Mouse (Mus musculus): ENCODE measurements around the gene Wfdc1. TPM values are rescaled to one million over a fixed set of nuclear protein-coding genes. Genes with fewer than 3 reads are reported as not detected.

The Wfdc1 gene
- polyA plus RNA-seq, 1 experiment from 2014 or later: 4.6 TPM

GRCm38 (mm10) chr8:119644981-119645597 is 21.1 kb upstream of the Wfdc1 start:
- no peaks in the 10 kb centered on the region for H3K36me3 ChIP-seq (ENCODE audit: control insufficient read depth, insufficient read depth, low read length)
- H3K4me2 ChIP-seq (ENCODE audit: low read length): no peak overlapping the region
- ATAC-seq (replicated peaks; ENCODE audit: low FRiP score, low TSS enrichment, low read depth) (no peak), DNase-seq (ENCODE audit: low spot score) (no peak)
- no peaks in the 10 kb centered on the region for H3K9me3 ChIP-seq (ENCODE audit: control insufficient read depth, low read length)
- H3K27me3 ChIP-seq (replicated peaks; ENCODE audit: control insufficient read depth, insufficient read depth, low read length): no peaks in the 10 kb centered on the region
- no peak overlapping the region for H3K9ac ChIP-seq (ENCODE audit: low read length)
- no peak overlapping the region for H3K27ac ChIP-seq (ENCODE audit: low read depth)
- no peak overlapping the region for H3K4me3 ChIP-seq (ENCODE audit: low read depth, low read length)
- no peaks in the 10 kb centered on the region for H3K4me1 ChIP-seq (replicated peaks; ENCODE audit: control insufficient read depth, insufficient read depth, low read length)
- 72% methylated on average over 18 of the region's 18 CpGs for WGBS

GRCm38 (mm10) chr8:119646197-119646596 is 20.0 kb upstream of the Wfdc1 start:
- Histone ChIP-seq H3K27me3 (replicated peaks; ENCODE audit: control insufficient read depth, insufficient read depth, low read length) (no peaks in the 10 kb centered on the region), H3K9ac (ENCODE audit: low read length) (no peak overlapping the region), H3K27ac (ENCODE audit: low read depth) (no peak overlapping the region), H3K4me1 (replicated peaks; ENCODE audit: control insufficient read depth, insufficient read depth, low read length) (no peaks in the 10 kb centered on the region), H3K4me3 (ENCODE audit: low read depth, low read length) (no peak overlapping the region), H3K4me2 (ENCODE audit: low read length) (no peak overlapping the region), H3K36me3 (ENCODE audit: control insufficient read depth, insufficient read depth, low read length) (no peaks in the 10 kb centered on the region), H3K9me3 (ENCODE audit: control insufficient read depth, low read length) (no peaks in the 10 kb centered on the region)
- DNase-seq (ENCODE audit: low spot score) (no peak), ATAC-seq (replicated peaks; ENCODE audit: low FRiP score, low TSS enrichment, low read depth) (no peak)
- WGBS: 75% methylated on average over 3 of the region's 3 CpGs

GRCm38 (mm10) chr8:119646846-119647245 is 19.3 kb upstream of the Wfdc1 start:
- Histone ChIP-seq H3K4me3 (ENCODE audit: low read depth, low read length) (no peak overlapping the region), H3K36me3 (ENCODE audit: control insufficient read depth, insufficient read depth, low read length) (no peaks in the 10 kb centered on the region), H3K4me2 (ENCODE audit: low read length) (no peak overlapping the region), H3K27me3 (replicated peaks; ENCODE audit: control insufficient read depth, insufficient read depth, low read length) (no peaks in the 10 kb centered on the region), H3K9me3 (ENCODE audit: control insufficient read depth, low read length) (no peaks in the 10 kb centered on the region), H3K27ac (ENCODE audit: low read depth) (no peak overlapping the region), H3K9ac (ENCODE audit: low read length) (no peak overlapping the region), H3K4me1 (replicated peaks; ENCODE audit: control insufficient read depth, insufficient read depth, low read length) (0 out of 2 replicates have a peak, but pooled peaks cover 6% of the 10 kb centered on the region)
- no peak for DNase-seq (ENCODE audit: low spot score)
- 82% methylated on average over 7 of the region's 7 CpGs for WGBS
- no peak for ATAC-seq (replicated peaks; ENCODE audit: low FRiP score, low TSS enrichment, low read depth)

GRCm38 (mm10) chr8:119651324-119651723 is 14.8 kb upstream of the Wfdc1 start:
- H3K4me2 ChIP-seq (ENCODE audit: low read length): no peak overlapping the region
- ATAC-seq (replicated peaks; ENCODE audit: low FRiP score, low TSS enrichment, low read depth): no peak
- H3K4me1 ChIP-seq (replicated peaks; ENCODE audit: control insufficient read depth, insufficient read depth, low read length): 0 out of 2 replicates have a peak, but pooled peaks cover 6% of the 10 kb centered on the region
- 6% methylated on average over 2 of the region's 2 CpGs for WGBS
- no peaks in the 10 kb centered on the region for H3K36me3 ChIP-seq (ENCODE audit: control insufficient read depth, insufficient read depth, low read length)
- no peak overlapping the region for H3K9ac ChIP-seq (ENCODE audit: low read length)
- H3K4me3 ChIP-seq (ENCODE audit: low read depth, low read length): no peak overlapping the region
- no peak overlapping the region for H3K27ac ChIP-seq (ENCODE audit: low read depth)
- DNase-seq (ENCODE audit: low spot score): no peak
- no peaks in the 10 kb centered on the region for H3K27me3 ChIP-seq (replicated peaks; ENCODE audit: control insufficient read depth, insufficient read depth, low read length)
- no peaks in the 10 kb centered on the region for H3K9me3 ChIP-seq (ENCODE audit: control insufficient read depth, low read length)

- ATAC-seq (replicated peaks; ENCODE audit: low FRiP score, low TSS enrichment, low read depth) (0 out of 2 replicates have a peak, but pooled peaks have one; percentile 36), DNase-seq (ENCODE audit: low spot score) (no peak)
- Histone ChIP-seq H3K4me3 (ENCODE audit: low read depth, low read length) (no peak overlapping the region), H3K9ac (ENCODE audit: low read length) (0 out of 2 replicates have a peak overlapping the region, but pooled peaks have one; percentile 7), H3K27me3 (replicated peaks; ENCODE audit: control insufficient read depth, insufficient read depth, low read length) (no peaks in the 10 kb centered on the region), H3K4me2 (ENCODE audit: low read length) (no peak overlapping the region), H3K4me1 (replicated peaks; ENCODE audit: control insufficient read depth, insufficient read depth, low read length) (peaks cover 11% of the 10 kb centered on the region; the same call in 1 of the 2 replicates), H3K9me3 (ENCODE audit: control insufficient read depth, low read length) (no peaks in the 10 kb centered on the region), H3K27ac (ENCODE audit: low read depth) (no peak overlapping the region), H3K36me3 (ENCODE audit: control insufficient read depth, insufficient read depth, low read length) (no peaks in the 10 kb centered on the region)
- WGBS: 34% methylated on average over 5 of the region's 5 CpGs
These were observed 9.3 kb upstream of the Wfdc1 start for GRCm38 (mm10) chr8:119656709-119657464.

GRCm38 (mm10) chr8:119661081-119661480 is 5.1 kb upstream of the Wfdc1 start:
- H3K4me2 ChIP-seq (ENCODE audit: low read length): no peak overlapping the region
- no peak overlapping the region for H3K27ac ChIP-seq (ENCODE audit: low read depth)
- 12% methylated on average over 9 of the region's 9 CpGs for WGBS
- H3K9me3 ChIP-seq (ENCODE audit: control insufficient read depth, low read length): no peaks in the 10 kb centered on the region
- H3K27me3 ChIP-seq (replicated peaks; ENCODE audit: control insufficient read depth, insufficient read depth, low read length): no peaks in the 10 kb centered on the region
- H3K4me3 ChIP-seq (ENCODE audit: low read depth, low read length): no peak overlapping the region
- ATAC-seq (replicated peaks; ENCODE audit: low FRiP score, low TSS enrichment, low read depth): 0 out of 2 replicates have a peak, but pooled peaks have one; percentile 28
- H3K9ac ChIP-seq (ENCODE audit: low read length): no peak overlapping the region
- H3K4me1 ChIP-seq (replicated peaks; ENCODE audit: control insufficient read depth, insufficient read depth, low read length): peaks cover 19% of the 10 kb centered on the region
- H3K36me3 ChIP-seq (ENCODE audit: control insufficient read depth, insufficient read depth, low read length): no peaks in the 10 kb centered on the region
- peak; percentile 69 for DNase-seq (ENCODE audit: low spot score)

GRCm38 (mm10) chr8:119661892-119662291 is 4.3 kb upstream of the Wfdc1 start:
- H3K9ac ChIP-seq (ENCODE audit: low read length): no peak overlapping the region
- H3K9me3 ChIP-seq (ENCODE audit: control insufficient read depth, low read length): no peaks in the 10 kb centered on the region
- peaks cover 19% of the 10 kb centered on the region for H3K4me1 ChIP-seq (replicated peaks; ENCODE audit: control insufficient read depth, insufficient read depth, low read length)
- no peak overlapping the region for H3K27ac ChIP-seq (ENCODE audit: low read depth)
- no peak for ATAC-seq (replicated peaks; ENCODE audit: low FRiP score, low TSS enrichment, low read depth)
- 80% methylated on average over 6 of the region's 6 CpGs for WGBS
- H3K4me2 ChIP-seq (ENCODE audit: low read length): no peak overlapping the region
- H3K4me3 ChIP-seq (ENCODE audit: low read depth, low read length): no peak overlapping the region
- H3K36me3 ChIP-seq (ENCODE audit: control insufficient read depth, insufficient read depth, low read length): no peaks in the 10 kb centered on the region
- H3K27me3 ChIP-seq (replicated peaks; ENCODE audit: control insufficient read depth, insufficient read depth, low read length): no peaks in the 10 kb centered on the region
- no peak for DNase-seq (ENCODE audit: low spot score)

GRCm38 (mm10) chr8:119663440-119663839 is 2.7 kb upstream of the Wfdc1 start:
- H3K9me3 ChIP-seq (ENCODE audit: control insufficient read depth, low read length): no peaks in the 10 kb centered on the region
- H3K36me3 ChIP-seq (ENCODE audit: control insufficient read depth, insufficient read depth, low read length): no peaks in the 10 kb centered on the region
- H3K27me3 ChIP-seq (replicated peaks; ENCODE audit: control insufficient read depth, insufficient read depth, low read length): no peaks in the 10 kb centered on the region
- no peak for DNase-seq (ENCODE audit: low spot score)
- no peak overlapping the region for H3K27ac ChIP-seq (ENCODE audit: low read depth)
- no peak overlapping the region for H3K9ac ChIP-seq (ENCODE audit: low read length)
- H3K4me2 ChIP-seq (ENCODE audit: low read length): no peak overlapping the region
- WGBS: 67% methylated on average over 11 of the region's 11 CpGs
- no peak for ATAC-seq (replicated peaks; ENCODE audit: low FRiP score, low TSS enrichment, low read depth)
- no peak overlapping the region for H3K4me3 ChIP-seq (ENCODE audit: low read depth, low read length)
- H3K4me1 ChIP-seq (replicated peaks; ENCODE audit: control insufficient read depth, insufficient read depth, low read length): peaks cover 19% of the 10 kb centered on the region

Data from intestine, embryonic 14.5 days (tissue).